Mouse (Mus musculus) c-Kit-positive CD71-negative TER-119-negative erythroid progenitor cells, embryonic 14.5 days (primary cell): ENCODE data around the gene Olfr718-ps1.

Experiments used
- DNase-seq: peaks from one replicate; pipeline ENCODE4 v3.0.0-alpha.2; 2013; ENCODE audit warnings: low read depth

Gene Olfr718-ps1

DNA sequence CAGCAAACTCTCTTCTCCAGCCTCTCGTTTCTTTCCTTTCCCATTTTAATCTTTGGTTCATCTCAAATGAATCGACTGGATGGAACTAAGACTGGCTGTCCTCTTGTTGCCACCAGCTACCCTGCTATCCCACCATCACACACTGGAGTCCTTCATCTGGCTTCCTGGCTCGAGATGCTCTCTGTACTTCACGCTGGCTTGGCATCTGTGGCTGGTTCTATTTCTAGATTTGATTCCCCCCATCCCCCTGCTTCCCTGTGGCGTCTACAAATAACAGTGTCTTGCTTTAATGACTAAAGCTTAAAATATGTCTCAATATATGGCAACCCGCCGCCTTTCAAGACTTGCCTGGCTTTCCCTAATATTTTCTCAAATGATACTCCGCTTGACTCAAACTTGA is 19.5 kb downstream of the Olfr718-ps1 start:
- no peak for DNase-seq

GRCm38 (mm10) chr5:143126908-143127307 is 20.5 kb downstream of the Olfr718-ps1 start:
- DNase-seq, result no peak

- DNase-seq, result no peak
Observed at GRCm38 (mm10) chr5:143126089-143126488, 21.3 kb downstream of the Olfr718-ps1 start.

DNA sequence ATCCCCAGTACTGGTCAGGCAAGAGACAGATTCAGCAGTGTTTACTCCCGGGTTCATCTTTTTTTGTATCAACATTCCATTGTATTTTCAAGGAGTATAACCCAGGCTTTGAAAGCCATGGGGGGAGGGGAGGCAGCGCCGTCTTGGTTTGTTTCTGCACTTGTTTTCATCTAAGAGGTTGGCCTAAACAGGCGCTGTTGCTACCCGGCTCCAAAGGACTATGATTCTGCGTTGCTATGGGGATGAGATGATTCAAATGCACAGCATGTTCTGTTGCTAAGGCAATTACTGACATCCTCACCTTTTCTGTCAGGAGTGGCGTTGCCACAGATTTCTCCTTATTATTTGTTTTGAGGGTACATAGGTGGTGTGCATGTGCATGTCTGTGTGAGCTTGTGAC is 21.8 kb downstream of the Olfr718-ps1 start:
- DNase-seq, result no peak

GRCm38 (mm10) chr5:143124805-143125378 is 22.5 kb downstream of the Olfr718-ps1 start:
- DNase-seq, result no peak

- no peak for DNase-seq
Observed at GRCm38 (mm10) chr5:143122673-143123072, 24.7 kb downstream of the Olfr718-ps1 start.

GRCm38 (mm10) chr5:143122125-143122524 is 25.3 kb downstream of the Olfr718-ps1 start:
- DNase-seq, result no peak

DNA sequence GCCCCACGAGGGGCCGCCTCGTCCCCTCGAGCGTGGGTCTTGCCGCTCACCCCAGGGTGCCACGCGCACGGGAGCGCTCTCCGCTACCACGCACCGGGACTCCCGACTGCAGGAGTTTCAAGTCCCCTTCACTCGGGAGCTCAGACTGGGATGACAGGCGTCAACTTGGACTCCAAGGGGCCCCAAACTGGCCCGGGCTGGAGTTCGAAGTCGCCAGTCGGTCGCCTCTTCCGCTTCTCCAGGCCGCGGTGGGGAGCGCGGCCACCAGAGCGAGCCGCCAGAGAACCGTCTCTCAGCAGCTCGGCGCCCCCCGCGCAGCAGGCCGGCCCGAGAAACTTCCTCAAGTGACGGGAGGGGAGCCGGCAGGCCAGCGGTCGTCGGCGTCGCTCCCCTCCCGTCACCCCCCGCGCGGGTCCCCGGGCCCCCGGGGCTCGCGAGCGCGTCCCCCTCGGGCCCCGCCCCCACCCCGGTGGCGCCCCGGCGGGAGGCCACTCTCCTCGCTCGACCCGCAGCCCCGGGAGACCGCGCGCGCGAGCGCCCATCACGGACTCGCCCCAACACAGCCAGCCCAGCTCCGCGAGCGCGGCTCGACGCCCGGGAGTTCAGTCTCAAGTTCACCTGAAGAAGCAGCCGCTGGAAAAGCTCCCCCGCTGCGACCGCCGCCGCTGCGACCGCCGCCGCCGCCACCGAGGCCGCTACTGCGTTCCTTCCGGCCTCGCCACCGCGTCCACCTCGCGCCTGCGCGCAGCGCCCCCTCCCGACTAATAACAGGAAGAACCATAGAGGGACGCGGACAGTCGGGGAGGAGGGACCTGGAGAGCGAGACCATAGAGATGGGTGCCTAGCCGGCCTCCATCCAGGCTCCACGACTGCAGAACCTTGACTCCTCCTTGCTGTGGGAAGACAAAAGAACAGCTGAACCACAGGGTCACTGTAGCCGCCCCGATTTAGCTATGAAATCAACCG is 34.8 kb downstream of the Olfr718-ps1 start, which contains the start of gene Rnf216:
Rnf216 (minus strand) TSS at position 714 of the 966 bp plus-strand sequence.
- peak; percentile 87 for DNase-seq

DNA sequence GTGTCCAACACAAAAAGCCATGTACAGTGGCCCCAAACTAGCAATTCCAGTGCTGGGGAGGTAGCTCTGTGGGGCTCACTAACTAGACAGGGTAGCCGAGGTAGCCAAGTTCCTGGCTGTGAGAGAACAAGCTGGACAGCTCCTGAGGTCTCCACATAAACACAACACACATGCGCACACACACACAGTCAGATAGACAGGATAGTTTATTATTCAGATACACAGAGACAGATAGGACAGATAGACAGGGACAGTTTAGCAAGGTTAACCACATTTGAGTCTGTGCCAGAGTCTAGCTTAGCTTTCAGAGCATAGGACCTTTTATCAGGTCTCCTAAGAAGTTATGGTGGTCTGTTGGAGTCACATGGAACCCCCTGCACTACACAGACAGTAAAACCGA is 40.5 kb downstream of the Olfr718-ps1 start:
- no peak for DNase-seq

GRCm38 (mm10) chr5:143103231-143103630 is 44.1 kb downstream of the Olfr718-ps1 start:
- no peak for DNase-seq

GRCm38 (mm10) chr5:143101626-143102025 is 45.8 kb downstream of the Olfr718-ps1 start:
- DNase-seq, result no peak

- no peak for DNase-seq
Observed at GRCm38 (mm10) chr5:143095256-143095655, 52.1 kb downstream of the Olfr718-ps1 start.

GRCm38 (mm10) chr5:143092891-143093290 is 54.5 kb downstream of the Olfr718-ps1 start:
- no peak for DNase-seq

DNA sequence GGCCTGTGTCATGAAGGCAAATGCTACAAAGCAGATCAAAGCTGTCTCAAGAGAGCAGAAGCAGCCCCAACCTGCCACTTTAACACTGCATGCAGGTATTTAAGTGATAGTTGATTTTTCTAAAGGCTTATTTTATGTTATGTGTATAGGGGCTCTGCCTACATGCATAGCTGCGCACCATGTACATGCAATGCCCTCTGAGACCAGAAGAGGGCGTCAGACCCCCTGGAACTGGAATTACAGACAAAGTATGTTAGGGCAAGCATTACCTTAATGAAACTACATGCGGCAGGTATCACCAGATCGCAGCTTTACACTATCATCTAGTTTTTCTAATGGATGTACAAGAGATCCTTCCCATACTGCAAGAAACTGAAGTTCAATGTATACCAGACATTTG is 62.5 kb downstream of the Olfr718-ps1 start:
- DNase-seq, result peak; percentile 39
